Mouse (Mus musculus) T-cell, adult 2 months (primary cell): ENCODE data around the gene Inafm1.
"Not testable (repeated sequence)": the region's sequence is repeated elsewhere in the genome, so short reads cannot be mapped to it uniquely, and the experiment has no call there.

ENCODE experiments used
- DNase-seq: peaks from one replicate; pipeline ENCODE4 v3.0.0; 2022; ENCODE audit warnings: low spot score

The Inafm1 gene

DNA sequence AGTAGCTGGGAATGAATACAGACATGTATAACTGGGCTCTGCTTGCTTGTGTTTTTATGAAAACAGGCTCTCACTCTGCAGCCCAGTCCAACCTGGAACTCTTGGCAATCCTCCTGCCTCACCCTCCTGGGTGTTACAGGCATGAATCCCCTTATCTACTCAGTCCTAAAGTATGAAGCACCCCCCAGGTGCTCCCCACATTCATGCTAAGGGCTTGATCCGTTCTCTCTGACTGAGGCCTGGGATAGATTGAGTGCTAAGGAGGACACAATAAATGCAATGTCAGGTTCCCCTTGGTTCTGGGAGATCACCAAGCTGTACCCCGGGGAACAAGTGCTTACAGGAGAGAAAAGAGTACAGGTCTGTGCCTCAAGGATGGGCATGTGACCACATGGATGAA, 24.2 kb upstream of the Inafm1 start:
- no peak for DNase-seq

DNA sequence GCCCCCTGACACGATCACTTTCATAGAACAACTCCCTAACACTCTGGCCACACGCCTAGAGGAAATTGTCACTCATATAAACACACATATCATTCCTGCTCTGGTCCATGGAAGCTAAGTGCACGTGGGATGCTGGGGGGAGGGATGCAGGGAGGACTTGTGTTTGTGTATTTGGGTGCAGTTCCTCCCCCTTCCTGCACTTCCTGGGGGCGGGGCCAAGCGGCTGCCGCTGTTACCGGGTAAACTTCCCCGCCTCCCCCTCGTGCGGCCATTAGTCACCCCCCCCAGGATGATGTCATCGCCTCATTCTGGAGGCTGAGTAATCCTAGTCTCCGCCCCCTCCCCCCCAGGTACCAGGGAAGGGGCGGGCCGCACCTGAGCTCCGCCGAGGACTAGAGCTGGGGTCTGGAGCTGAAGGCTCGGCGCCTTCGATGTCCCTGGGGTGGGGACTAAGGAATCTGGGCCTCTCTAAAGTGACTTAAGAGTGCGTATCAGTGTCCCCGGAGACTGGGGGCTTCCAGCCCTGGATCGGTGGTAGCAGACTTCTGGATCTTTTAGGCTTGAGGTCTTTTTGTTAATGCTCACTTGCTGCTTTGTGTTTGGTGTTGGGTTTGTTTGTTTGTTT, 23.5 kb upstream of the Inafm1 start:
- DNase-seq = peak; percentile 89

DNA sequence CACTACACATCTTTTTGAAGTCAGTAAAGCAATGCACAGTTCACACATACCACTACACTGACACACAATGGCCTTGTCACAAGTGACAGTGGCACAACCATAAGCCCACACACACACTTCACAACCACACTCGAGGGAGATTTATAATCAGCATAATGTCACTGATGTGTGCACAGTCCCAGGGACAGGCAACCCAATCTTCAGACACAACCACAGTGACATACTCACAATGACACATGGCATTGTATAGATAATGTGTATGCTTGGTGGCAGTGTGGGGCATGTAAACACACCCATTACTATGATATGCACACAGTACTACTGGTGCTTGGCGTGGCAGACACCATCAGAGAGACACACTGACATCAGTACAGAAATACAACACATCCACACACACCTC, 22.7 kb upstream of the Inafm1 start:
- no peak for DNase-seq

DNA sequence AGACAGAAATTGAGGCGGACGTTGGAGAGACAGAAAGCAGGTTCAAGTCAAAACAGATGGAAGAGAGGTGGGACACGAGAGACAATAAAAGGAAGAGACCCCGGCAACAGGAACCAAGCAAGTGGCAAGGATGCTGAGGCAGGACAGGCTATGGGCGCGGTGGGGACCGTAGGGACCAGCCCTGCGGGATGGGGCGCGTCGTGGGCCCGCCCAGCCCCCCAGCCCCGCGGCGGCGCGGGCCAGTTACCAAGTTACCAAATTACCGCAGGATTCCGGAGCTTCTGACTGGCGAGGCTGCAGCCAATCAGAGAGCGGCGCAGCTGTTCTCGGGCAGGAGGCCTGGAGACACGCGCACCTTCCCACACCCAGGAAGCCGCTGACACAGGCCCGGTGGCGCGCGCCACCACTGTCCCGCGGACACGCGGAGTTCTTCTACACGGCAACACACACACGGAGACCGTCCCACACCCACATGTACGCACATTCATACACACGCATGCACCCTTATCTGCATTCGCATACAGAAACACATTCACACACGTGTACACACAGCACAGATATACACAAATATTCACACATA, 22.0 kb upstream of the Inafm1 start:
- DNase-seq = peak; percentile 82

DNA sequence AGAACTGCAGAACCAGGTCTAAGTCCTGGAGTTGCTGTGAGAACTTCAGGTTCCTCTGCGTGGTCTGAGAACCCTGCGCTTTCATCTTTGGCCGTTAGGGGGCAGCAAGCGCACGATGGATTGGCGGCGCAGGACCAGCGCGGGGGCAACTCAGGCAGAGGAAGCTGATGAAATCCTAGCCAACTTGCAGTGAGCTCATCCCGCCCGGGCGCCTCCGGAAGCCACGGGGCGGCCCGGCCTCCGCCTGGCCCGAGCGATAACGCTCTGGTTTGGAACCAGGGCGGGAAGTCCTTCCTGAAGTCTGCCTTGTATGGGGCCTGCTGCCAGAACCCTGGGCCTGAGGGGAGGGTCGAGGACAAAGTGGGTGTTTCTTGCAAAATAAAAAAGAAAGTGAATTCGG, 21.4 kb upstream of the Inafm1 start:
- peak; percentile 94 for DNase-seq

DNA sequence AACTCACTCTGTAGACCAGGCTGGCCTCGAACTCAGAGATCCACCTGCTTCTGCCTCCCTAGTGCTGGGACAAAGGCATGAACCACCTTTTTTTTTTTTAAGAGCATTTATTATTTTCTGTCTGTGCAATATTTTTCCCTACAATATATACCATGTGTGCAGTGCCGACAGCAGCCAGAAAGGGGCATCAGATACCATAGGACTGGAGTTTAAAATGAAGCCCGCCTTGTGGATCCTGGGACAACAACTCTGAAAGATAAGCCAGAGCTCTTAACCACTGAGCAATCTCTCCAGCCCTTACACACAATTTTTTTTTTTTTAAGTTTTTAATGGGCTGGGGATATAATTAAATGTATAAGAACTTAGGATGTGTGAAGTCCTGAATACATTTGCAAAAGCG, 20.9 kb upstream of the Inafm1 start:
- peak; percentile 55 for DNase-seq

DNA sequence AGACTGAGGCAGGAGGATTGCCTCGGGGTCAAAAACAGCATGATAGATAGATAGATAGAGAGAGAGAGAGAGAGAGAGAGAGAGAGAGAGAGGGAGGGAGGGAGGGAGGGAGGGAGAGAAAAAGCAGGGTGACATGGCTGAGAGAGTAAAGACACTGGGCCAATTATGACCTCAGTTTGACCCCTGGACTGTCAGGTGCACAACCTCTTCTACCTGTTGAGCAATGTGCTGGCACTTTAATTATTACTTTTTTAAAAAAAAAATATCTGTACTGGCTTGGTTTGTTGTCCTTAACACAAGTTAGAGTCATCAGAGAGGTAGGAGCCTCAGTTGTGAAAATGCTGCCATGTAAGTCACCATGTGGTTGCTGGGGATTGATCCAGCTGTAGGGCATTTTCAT, 14.4 kb upstream of the Inafm1 start:
- no peak for DNase-seq

DNA sequence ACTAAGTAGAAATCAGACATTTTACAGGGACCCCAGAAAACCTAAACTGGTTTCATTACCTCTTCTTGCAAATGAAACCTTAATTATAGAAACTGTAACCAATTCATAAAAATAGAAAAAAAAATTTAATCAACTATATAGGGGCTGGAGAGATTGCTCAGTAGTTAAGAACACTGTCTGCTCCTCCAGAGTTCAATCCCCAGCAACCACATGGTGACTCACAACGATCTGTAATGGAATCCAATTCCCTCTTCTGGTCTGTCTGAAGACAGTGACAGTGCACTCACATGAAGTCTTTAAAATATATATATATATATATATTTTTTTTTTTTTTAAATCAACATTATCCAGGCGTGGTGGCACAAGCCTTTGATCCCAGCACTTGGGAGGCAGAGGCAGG, 13.6 kb upstream of the Inafm1 start:
- DNase-seq = no peak

DNA sequence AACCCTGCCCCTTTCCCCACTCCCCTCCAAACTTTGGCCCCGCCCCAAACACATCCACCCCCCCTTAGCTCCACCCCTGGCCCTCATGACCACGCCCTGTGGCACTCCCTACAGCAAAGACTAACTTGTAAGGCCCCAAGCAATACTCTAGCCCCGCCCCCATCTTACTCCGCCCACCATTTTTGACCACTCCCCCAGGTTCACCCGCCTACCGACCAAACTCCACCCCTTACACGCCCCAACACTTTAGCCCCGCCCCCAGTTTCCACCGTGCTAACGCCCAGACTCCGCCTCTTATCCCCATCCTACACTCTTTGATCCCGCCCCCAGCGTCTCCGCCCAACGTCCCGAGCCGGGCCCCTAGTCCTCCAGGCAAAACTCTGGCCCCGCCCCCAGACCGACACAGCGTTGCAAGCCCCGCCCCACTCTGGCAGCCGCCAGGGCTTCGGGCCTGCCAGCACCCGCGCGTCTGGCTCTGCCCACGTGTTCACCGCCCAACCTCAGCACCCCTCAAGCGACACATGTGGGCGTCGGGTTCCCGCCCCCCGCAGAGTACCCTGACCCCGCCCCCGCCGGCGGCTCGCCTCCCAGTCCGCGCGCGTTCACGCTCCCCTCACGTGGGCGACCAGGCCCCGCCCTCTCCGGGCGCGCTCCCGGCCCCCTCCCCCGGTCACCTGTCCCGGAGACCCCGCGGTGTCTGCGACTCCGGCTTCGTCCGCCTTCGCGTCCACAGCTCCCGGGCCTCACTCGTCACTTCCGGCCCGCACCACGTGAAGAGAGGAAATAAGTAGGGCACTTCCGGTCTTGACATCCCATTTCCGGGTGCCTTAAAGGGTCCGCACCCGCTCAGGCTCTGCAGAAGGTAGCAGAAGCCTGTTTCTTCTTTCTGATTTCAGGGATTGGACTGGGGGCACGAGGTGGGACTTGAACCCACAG, 12.9 kb upstream of the Inafm1 start, which contains the start of gene Ccdc9:
TSS of gene Ccdc9 (minus strand) at position 770 of the 936 bp plus-strand sequence.
- DNase-seq = peak; percentile 99

DNA sequence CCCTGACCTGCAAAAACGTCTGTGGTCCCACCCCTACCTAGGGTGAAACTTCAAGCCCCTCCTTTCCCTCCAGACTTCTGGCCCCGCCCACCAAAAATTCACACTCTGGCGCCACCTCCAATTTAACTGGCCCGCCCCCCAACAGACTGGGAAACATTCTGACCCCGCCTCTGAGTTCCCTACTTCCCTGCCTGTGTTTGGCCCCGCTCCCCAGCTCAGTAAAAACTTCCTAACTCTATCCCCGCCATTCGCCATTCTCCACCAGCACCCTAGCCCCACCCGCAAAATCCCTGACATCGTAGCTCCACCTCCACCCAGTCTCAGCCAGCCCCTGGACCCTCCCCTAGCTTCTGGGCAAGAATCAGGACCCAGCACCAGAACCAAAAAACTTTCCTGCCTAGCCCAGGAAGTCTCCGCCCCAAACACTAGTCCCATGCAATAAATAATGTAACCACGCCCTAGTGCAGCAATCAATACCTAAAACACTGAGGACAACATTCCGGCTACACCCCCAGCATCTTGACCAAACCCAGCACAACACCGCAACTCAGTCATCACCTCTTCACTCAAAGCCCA, 12.1 kb upstream of the Inafm1 start:
- peak; percentile 38 for DNase-seq

DNA sequence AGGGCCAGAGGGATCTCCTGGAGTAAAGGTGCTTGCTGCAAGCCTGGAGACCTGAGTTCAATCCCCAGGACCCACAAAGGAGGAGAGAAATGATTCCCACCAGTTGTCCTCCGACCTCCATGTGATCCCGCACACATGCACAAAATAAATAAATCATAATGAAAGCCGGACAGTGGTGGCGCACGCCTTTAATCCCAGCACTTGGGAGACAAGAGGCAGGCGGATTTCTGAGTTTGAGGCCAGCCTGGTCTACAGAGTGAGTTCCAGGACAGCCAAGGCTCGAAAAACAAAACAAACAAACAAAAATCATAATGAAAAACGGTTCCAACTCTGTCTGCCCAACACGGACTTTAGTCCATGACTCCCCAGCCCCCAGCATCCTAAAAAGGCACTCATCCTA, 11.5 kb upstream of the Inafm1 start:
- no peak for DNase-seq

DNA sequence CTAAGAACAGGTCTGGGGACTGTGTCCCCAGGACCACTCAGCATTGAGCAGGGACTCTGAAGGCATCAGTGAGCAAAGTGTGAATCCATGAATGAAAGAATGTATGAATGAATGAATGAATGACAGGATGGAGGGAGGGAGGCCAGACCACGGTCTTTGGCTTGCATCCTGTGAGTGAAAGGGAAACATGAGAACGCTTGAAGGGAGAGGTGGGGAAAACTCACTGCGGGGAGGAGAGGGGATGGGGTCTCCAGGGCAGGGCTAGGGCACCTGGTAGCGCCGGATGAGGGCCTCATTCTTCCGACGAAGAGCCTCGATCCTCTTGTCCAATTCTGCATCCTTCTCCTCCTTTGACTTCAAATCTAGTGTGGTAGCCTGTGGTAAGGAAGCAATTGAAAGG, 10.6 kb upstream of the Inafm1 start:
- DNase-seq = no peak

DNA sequence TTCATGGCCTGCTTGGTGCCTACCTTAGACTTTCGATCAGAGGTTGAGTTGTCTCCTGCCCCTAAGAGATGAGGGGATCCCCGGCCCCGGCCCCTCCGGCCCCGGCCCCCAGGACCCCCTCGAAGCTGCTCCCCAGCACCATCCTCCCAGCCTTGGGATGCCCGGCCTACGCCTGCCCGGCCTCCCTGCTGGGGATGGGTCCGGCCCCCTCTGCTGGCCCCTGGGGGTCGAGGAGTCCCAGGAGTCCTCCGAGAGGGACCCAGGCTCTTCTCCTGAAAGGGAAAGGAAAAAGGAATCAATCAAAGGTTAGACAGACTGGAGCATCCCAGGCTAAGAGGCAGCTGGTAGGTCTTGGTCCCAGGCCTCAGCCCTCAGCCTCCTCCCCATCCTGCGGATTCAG, 8.9 kb upstream of the Inafm1 start:
- DNase-seq = no peak

DNA sequence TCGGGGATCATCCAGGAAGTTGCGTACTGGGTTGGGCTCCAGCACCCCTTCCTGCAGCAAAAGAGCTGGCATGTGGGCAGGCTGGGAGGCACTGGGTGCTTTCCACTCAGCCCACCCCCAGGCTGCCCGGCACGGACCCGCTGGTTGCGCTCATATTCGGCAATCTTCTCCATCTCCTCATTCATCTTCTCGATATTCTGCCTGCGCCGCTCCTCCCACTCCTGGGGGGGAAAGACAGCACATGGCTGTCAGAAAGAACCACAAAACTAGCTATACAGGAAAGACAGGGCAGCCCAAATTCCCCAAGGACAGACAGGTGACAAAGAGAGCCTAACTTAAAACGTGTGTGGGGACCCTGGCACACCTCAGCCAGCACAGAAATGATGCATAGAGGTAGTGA, 7.3 kb upstream of the Inafm1 start:
- no peak for DNase-seq

DNA sequence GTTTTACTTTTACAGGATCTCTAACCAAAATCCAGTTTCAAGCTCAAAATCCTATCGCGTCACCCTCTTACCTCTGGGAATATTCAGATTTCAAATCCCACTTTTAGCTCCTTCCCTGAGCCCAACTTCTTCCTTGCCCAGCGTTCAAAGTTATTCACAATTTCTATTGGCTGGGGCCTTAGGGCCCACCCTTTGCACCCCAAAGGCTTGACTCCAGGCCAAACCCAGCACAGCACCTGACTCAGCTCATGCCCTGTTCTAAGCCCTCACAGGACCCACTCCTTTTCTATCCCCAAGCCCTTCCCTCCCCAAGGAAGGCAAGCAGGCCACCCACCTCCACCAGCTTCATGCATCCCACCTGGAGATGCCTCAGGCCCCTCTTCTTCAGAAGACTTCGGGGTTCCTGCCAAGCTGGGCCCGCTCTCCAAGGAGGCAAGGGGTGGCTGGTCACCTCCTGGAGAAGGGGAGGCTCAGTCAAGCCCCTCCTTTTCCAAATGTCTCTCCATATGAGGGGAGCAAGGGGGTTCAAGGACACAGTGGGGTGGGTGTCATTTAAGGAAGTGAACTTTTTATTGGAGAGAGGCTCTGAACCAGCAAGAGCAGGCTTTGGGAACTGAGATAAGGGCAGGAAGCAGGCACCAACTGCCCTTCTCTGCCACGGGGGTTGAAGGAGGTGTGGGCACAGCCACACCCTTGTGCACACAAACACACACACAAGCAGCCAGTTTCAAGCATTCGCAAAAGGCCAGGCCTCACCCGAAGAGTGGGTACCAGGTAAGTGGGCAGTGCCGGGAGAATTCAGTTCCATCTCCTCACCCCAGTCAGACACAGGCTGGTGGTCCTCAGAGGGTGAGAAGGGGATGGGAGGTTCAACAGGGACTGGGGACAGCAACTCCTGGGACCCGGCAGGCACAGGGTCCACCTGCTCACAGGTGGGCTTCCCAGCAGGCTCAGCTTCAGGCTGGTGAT, 1.8 kb upstream of the Inafm1 start:
- DNase-seq = no peak

DNA sequence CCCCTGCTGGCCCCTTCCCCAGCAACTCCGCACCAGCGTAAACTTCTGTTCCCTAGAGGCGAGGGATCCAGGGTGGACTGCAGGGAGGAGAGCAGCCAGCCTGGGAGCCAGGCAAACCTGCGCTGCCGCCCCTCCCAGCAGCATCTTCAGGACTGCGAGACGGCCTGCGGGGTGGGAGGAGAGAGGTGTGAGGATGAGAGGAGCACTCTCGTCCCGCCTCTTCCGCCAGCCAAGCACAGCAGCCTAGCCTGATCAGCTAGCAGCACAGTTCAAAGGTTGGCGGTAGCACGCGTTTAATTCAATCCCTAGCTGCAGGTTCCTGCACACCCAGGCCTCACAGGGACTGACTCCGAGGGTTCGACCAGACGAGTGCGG, 336 bp upstream of the Inafm1 start:
- DNase-seq = peak; percentile 88

DNA sequence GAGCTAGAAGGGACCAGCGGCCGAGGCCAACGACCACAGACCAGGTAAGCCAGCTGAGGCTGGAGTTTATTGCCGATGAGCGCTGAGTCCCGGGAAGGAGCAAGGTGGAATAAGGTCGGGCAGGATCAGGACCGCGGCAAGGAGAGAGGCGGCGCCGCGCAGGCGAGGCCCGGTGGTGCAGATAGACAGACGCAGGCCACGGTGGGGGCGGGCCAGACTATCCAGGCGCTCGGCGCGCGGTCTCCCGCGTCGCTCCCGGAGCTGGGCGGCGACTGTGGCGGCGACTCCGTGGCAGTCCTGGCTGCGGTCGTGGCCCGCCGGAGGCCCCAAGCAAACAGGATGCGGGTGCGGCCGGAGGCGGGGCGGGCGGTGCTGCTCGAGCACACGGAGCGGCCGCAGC, 736 bp downstream of the Inafm1 start:
- DNase-seq = peak; percentile 67

DNA sequence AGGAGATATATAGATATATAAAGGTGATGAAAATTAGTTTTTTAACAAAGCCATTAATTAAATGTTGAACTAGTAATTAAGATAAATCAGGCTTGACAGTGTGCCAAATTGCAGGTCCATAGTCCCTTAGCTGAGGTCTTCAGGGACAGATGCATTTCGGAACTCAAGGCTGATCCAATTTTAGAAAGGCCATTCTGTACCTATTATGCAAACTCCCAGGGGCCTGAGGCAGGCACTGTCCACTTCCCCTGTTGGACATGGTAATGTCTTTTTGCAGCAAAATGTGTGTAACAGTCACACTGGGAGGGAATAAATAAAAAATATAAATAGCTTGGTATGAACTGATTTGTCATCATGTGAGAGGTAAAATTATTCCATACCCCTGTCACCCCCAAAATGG, 2.3 kb downstream of the Inafm1 start:
- DNase-seq = no peak

DNA sequence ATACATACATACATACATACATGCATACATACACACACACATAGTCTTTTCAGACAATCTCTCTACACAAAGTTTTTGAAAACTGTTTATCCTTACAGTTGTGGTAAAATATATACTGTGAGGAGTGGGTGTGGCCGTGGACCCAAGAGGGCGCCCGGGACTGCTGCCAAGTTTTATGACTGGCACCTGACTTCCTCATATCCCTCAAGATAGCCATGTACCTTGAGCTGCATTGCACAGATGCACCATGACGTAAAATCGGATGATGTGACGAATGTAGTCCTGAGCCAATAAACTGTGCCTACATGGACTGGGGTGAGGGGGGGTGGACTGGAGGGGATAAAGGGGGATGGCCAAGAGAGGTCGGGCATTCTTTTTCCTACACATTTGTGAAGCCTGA, 6.8 kb downstream of the Inafm1 start:
- not testable (repeated sequence) for DNase-seq

DNA sequence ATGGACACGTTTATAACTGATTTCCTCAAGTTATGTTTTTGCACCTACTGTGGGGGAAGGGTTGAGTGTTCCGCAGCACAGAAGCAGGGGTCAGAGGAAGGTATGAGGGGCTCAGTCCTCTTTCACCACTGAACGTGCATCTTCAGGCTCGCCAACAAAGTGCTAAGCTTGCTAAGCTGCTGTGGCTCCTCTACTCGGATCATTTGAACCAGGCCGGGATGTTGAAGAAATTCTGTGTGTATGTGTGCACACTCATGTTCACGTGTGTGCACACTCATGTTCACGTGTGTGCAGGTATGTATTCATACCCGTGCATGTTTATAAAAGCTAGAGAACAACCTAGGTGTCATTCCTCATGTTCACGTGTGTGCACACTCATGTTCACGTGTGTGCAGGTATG, 7.6 kb downstream of the Inafm1 start:
- no peak for DNase-seq

DNA sequence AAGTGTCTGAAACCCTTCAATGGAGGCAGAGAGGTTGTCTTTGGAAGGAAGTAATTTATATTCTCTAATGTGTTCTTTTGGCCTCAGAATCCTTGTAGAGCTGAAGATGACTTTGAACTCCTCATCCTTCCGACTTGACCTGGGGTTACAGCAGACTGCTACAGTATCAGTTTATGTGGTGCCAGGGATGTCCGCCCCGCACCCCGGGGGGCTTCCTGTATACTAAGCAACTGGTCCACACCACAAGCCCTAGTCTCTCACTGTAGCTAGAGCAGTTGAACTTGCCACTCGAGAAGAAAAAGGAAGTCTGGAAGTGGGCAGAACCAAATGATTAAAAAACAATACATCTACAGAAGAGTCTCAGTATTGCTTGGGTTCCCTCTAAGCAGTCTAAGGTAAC, 9.6 kb downstream of the Inafm1 start:
- no peak for DNase-seq
